Mouse (Mus musculus): Measurements from ENCODE around the gene Lhx5.

- TF ChIP-seq CTCF (IDR thresholded peaks at IDR 0.05; ENCODE audit: low read depth, low read length), result no peak
- no peak for TF ChIP-seq POLR2A (IDR thresholded peaks at IDR 0.05; ENCODE audit: insufficient read depth, low read length)
These were observed 1.7 kb downstream of the Lhx5 start for GRCm38 (mm10) chr5:120433135-120433760.
